Mouse (Mus musculus): Measurements from ENCODE around the gene Wnt9a. TPM values are rescaled to one million over a fixed set of nuclear protein-coding genes. Genes with fewer than 3 reads are reported as not detected.
"Not testable (repeated sequence)": the region's sequence is repeated elsewhere in the genome, so short reads cannot be mapped to it uniquely, and the experiment has no call there.

Gene Wnt9a
- total RNA-seq, 4 experiments from 2014 or later: 2.9 to 7.3 (median 4.5) TPM

- no peak for DNase-seq (ENCODE audit: low spot score in 2 of 2)
Measured at GRCm38 (mm10) chr11:59335150-59335549, 28.4 kb downstream of the Wnt9a start.

GRCm38 (mm10) chr11:59335942-59336341 is 29.2 kb downstream of the Wnt9a start:
- DNase-seq (ENCODE audit: low spot score in 2 of 2): no peak

- DNase-seq (ENCODE audit: low spot score in 2 of 2): no peak
Measured at GRCm38 (mm10) chr11:59336381-59336780, 29.7 kb downstream of the Wnt9a start.

GRCm38 (mm10) chr11:59337955-59338735 is 31.4 kb downstream of the Wnt9a start:
- DNase-seq (ENCODE audit: low spot score in 2 of 2): peak in 1 of 2 experiments; percentile 18

- peak; percentile 68 to 75 for DNase-seq (ENCODE audit: low spot score in 2 of 2)
Measured at GRCm38 (mm10) chr11:59338736-59339120, 32.0 kb downstream of the Wnt9a start.

GRCm38 (mm10) chr11:59342956-59343355 is 36.2 kb downstream of the Wnt9a start:
- no peak for DNase-seq (ENCODE audit: low spot score in 2 of 2)

- DNase-seq (ENCODE audit: low spot score in 2 of 2): no peak
Measured at GRCm38 (mm10) chr11:59346166-59346910, 39.6 kb downstream of the Wnt9a start.

- DNase-seq (ENCODE audit: low spot score in 2 of 2): no peak
Measured at GRCm38 (mm10) chr11:59350326-59350725, 43.6 kb downstream of the Wnt9a start.

GRCm38 (mm10) chr11:59354793-59355192 is 48.1 kb downstream of the Wnt9a start:
- no peak for DNase-seq (ENCODE audit: low spot score in 2 of 2)

GRCm38 (mm10) chr11:59356874-59357289 is 50.2 kb downstream of the Wnt9a start:
- no peak for DNase-seq (ENCODE audit: low spot score in 2 of 2)

- no peak for DNase-seq (ENCODE audit: low spot score in 2 of 2)
Measured at GRCm38 (mm10) chr11:59361291-59361690, 54.6 kb downstream of the Wnt9a start.

- no peak for DNase-seq (ENCODE audit: low spot score in 2 of 2)
Measured at GRCm38 (mm10) chr11:59364007-59364406, 57.3 kb downstream of the Wnt9a start.

- DNase-seq (ENCODE audit: low spot score in 2 of 2): no peak
Measured at GRCm38 (mm10) chr11:59364417-59364816, 57.7 kb downstream of the Wnt9a start.

- no peak for DNase-seq (ENCODE audit: low spot score in 2 of 2)
Measured at GRCm38 (mm10) chr11:59366031-59366430, 59.3 kb downstream of the Wnt9a start.

GRCm38 (mm10) chr11:59366633-59367032 is 59.9 kb downstream of the Wnt9a start:
- no peak for DNase-seq (ENCODE audit: low spot score in 2 of 2)

GRCm38 (mm10) chr11:59367955-59368354 is 61.2 kb downstream of the Wnt9a start:
- not testable (repeated sequence) for DNase-seq (ENCODE audit: low spot score in 2 of 2)

- DNase-seq (ENCODE audit: low spot score in 2 of 2): no peak
Measured at GRCm38 (mm10) chr11:59369848-59370247, 63.1 kb downstream of the Wnt9a start.

- DNase-seq (ENCODE audit: low spot score in 2 of 2): no peak
Measured at GRCm38 (mm10) chr11:59375475-59375874, 68.7 kb downstream of the Wnt9a start, which contains the start of gene Prss38. Gene Prss38 (minus strand): TSS chr11:59375657.

- no peak for DNase-seq (ENCODE audit: low spot score in 2 of 2)
Measured at GRCm38 (mm10) chr11:59377999-59378398, 71.3 kb downstream of the Wnt9a start.

- no peak for DNase-seq (ENCODE audit: low spot score in 2 of 2)
Measured at GRCm38 (mm10) chr11:59379547-59379946, 72.8 kb downstream of the Wnt9a start.

Measured in layer of hippocampus, adult 8-10 months (tissue).